In the genomic region with DNA sequence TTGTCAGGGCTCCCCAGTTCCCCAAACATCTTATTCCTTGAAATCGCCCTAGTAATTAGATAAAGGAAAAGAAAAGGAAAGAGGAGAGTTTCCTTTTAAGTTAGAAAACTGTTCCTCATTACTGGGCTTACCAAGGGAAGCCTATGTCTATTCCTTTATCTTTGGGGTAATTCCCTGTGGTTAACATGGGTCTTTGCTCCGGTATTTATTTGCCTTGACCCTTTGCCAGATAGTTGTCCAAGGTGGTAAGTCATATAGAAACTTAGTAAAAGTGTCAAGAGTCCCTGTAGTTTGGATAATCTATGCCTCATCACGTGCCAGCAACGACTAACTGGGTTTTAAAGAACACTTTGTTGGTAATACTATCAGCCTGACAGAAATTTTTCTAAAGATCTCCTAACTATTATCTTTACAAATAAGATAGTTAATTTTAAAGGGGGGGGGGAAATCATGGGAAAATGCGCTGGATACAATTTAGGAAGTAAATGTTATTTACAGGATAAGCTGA, we compare ENCODE assay signal across 9 mouse cellular contexts. TPM values are rescaled to one million over a fixed set of nuclear protein-coding genes. Genes with fewer than 3 reads are reported as not detected.
DNase-seq lines count a peak whose midpoint lies in the region; ATAC-seq and TF ChIP-seq lines count a peak whose summit lies in the region.
"Had no signal": no experiment of that assay in that cellular context is flagged by ENCODE, and none has a peak within 500 bp of the region (broad histone marks: within the 10 kb centered on the region; RNA-seq: fewer than 3 reads in every experiment).

No protein-coding gene starts in this region.

- peak overlapping the region; percentile 85 for H3K9ac ChIP-seq in heart, embryonic 13.5 days
- peak overlapping the region; percentile 65 for H3K9ac ChIP-seq in hindbrain, embryonic 14.5 days
- peak overlapping the region; percentile 91 for H3K9ac ChIP-seq in midbrain, embryonic 11.5 days (ENCODE audit: low read length)

- H3K36me3 ChIP-seq in heart, embryonic 13.5 days, result no peaks in the 10 kb centered on the region
- H3K36me3 ChIP-seq in hindbrain, embryonic 14.5 days (replicated peaks; ENCODE audit: control insufficient read depth, insufficient read depth), result no peaks in the 10 kb centered on the region
- H3K36me3 ChIP-seq in midbrain, embryonic 11.5 days (ENCODE audit: control insufficient read depth, insufficient read depth, low read length), result no peaks in the 10 kb centered on the region

- peak overlapping the region; percentile 99 for H3K4me2 ChIP-seq in heart, embryonic 13.5 days
- H3K4me2 ChIP-seq in hindbrain, embryonic 14.5 days (replicated peaks), result peak overlapping the region; percentile 99
- peak overlapping the region; percentile 97 for H3K4me2 ChIP-seq in midbrain, embryonic 11.5 days

- H3K27me3 ChIP-seq in heart, embryonic 13.5 days (replicated peaks), result peaks cover 68% of the 10 kb centered on the region
- H3K27me3 ChIP-seq in hindbrain, embryonic 14.5 days (ENCODE audit: control insufficient read depth, insufficient read depth, low read length), result peaks cover 46% of the 10 kb centered on the region
- H3K27me3 ChIP-seq in midbrain, embryonic 11.5 days (ENCODE audit: control insufficient read depth, insufficient read depth, low read length), result no peaks in the 10 kb centered on the region; the same call in 1 of the 2 replicates

- H3K4me1 ChIP-seq in heart, embryonic 13.5 days, result peaks cover 18% of the 10 kb centered on the region
- H3K4me1 ChIP-seq in cortical plate, adult 2 months (ENCODE audit: control insufficient read depth, insufficient read depth, low read length), result no peaks in the 10 kb centered on the region
- peaks cover 7% of the 10 kb centered on the region for H3K4me1 ChIP-seq in hindbrain, embryonic 14.5 days (replicated peaks; ENCODE audit: control insufficient read depth, insufficient read depth, low read length)
- H3K4me1 ChIP-seq in midbrain, embryonic 11.5 days (ENCODE audit: control insufficient read depth, insufficient read depth, low read length), result peaks cover 6% of the 10 kb centered on the region; the same call in 1 of the 2 replicates

- no peaks in the 10 kb centered on the region for H3K9me3 ChIP-seq in heart, embryonic 13.5 days
- no peaks in the 10 kb centered on the region for H3K9me3 ChIP-seq in hindbrain, embryonic 14.5 days (ENCODE audit: control insufficient read depth, low read length)
- H3K9me3 ChIP-seq in midbrain, embryonic 11.5 days (ENCODE audit: control insufficient read depth, low read length), result no peaks in the 10 kb centered on the region

- ATAC-seq in heart, embryonic 13.5 days (ENCODE audit: extremely low read depth, insufficient number of reproducible peaks, low FRiP score, low TSS enrichment), result no peak
- no peak for ATAC-seq in hindbrain, embryonic 14.5 days (ENCODE audit: low FRiP score)
- no peak for ATAC-seq in midbrain, embryonic 11.5 days (ENCODE audit: low FRiP score)

- TF ChIP-seq CTCF in cortical plate, adult 2 months (IDR thresholded peaks at IDR 0.05; ENCODE audit: extremely low read depth, insufficient read depth, low read length), result no peak

- peak overlapping the region; percentile 68 for H3K4me3 ChIP-seq in heart, embryonic 13.5 days
- peak overlapping the region; percentile 49; the same call in 1 of the 2 replicates for H3K4me3 ChIP-seq in cortical plate, adult 2 months (ENCODE audit: insufficient read depth, low read length)
- peak overlapping the region; percentile 57 for H3K4me3 ChIP-seq in hindbrain, embryonic 14.5 days (replicated peaks; ENCODE audit: low read length)
- H3K4me3 ChIP-seq in midbrain, embryonic 11.5 days (ENCODE audit: low read depth, low read length), result peak overlapping the region; percentile 66

- no peak for TF ChIP-seq POLR2A in cortical plate, adult 2 months (IDR thresholded peaks at IDR 0.05; ENCODE audit: extremely low read depth, insufficient read depth, low read length)

- no peak for DNase-seq in heart, postnatal 4 days
- DNase-seq in hindbrain, embryonic 14.5 days (ENCODE audit: low spot score), result no peak
- DNase-seq in midbrain, embryonic 11.5 days (ENCODE audit: low spot score, missing footprints), result peak; percentile 95
- DNase-seq in retina, postnatal 1 day, result no peak
- no peak for DNase-seq in gastrocnemius, postnatal 4 days (ENCODE audit: low spot score in 2 of 2)
- no peak for DNase-seq in natural killer cell, adult 2 months (ENCODE audit: low spot score in 2 of 2)

- H3K27ac ChIP-seq in heart, embryonic 13.5 days (replicated peaks), result no peak overlapping the region
- no peak overlapping the region for H3K27ac ChIP-seq in cortical plate, adult 2 months (ENCODE audit: insufficient read depth, low read length)
- no peak overlapping the region for H3K27ac ChIP-seq in hindbrain, embryonic 14.5 days
- H3K27ac ChIP-seq in midbrain, embryonic 11.5 days (ENCODE audit: low read depth, low read length), result no peak overlapping the region

- WGBS in heart, embryonic 13.5 days, result 28% methylated on average over 5 of the region's 5 CpGs
- WGBS in hindbrain, embryonic 14.5 days, result 26% methylated on average over 5 of the region's 5 CpGs
- 14% methylated on average over 5 of the region's 5 CpGs for WGBS in midbrain, embryonic 11.5 days

RNA-seq across cellular contexts. Expression of gene F930015N05Rik, which starts 0.4 kb away (rescaled TPM):
- 0.19 TPM in 1 of 2 replicates, not detected in the other for polyA plus RNA-seq in heart, embryonic 13.5 days (2015; fragmentation: Nextera tagmentation; extraction: Ambion mirVana)
- total RNA-seq in heart, postnatal 4 days (2021), result not detected
- 0.50 and 0.85 TPM in 2 replicates for polyA plus RNA-seq in cortical plate, adult 2 months (2012; rRNA removed)
- 1.7 and 2.1 TPM in 2 replicates for polyA plus RNA-seq in hindbrain, embryonic 14.5 days (2014; fragmentation: Nextera tagmentation; extraction: Ambion mirVana)
- polyA plus RNA-seq in midbrain, embryonic 11.5 days (2014; fragmentation: Nextera tagmentation; extraction: Ambion mirVana), result 1.7 TPM in 2 replicates
- total RNA-seq in gastrocnemius, postnatal 4 days (2021), result under 1 TPM in 1 of 2 experiments, not detected in 1; 0.23 TPM
- total RNA-seq: adrenal gland, postnatal 10 days had no signal

RNA-seq across cellular contexts. Expression of gene Hs3st3a1, which starts 1.7 kb away (rescaled TPM):
- polyA plus RNA-seq in heart, embryonic 13.5 days (2015; fragmentation: Nextera tagmentation; extraction: Ambion mirVana), result 0.25 and 0.35 TPM in 2 replicates
- under 1 TPM; 0.26 to 0.38 TPM for total RNA-seq in heart, postnatal 4 days (2021)
- polyA plus RNA-seq in cortical plate, adult 2 months (2012; rRNA removed), result 0.76 and 0.96 TPM in 2 replicates
- 1.7 and 1.8 TPM in 2 replicates for polyA plus RNA-seq in hindbrain, embryonic 14.5 days (2014; fragmentation: Nextera tagmentation; extraction: Ambion mirVana)
- polyA plus RNA-seq in midbrain, embryonic 11.5 days (2014; fragmentation: Nextera tagmentation; extraction: Ambion mirVana), result 3.1 and 3.4 TPM in 2 replicates
- under 1 TPM; 0.44 to 0.67 TPM for total RNA-seq in gastrocnemius, postnatal 4 days (2021)
